ENCODE assay signal across 21 mouse cellular contexts in the genomic region with DNA sequence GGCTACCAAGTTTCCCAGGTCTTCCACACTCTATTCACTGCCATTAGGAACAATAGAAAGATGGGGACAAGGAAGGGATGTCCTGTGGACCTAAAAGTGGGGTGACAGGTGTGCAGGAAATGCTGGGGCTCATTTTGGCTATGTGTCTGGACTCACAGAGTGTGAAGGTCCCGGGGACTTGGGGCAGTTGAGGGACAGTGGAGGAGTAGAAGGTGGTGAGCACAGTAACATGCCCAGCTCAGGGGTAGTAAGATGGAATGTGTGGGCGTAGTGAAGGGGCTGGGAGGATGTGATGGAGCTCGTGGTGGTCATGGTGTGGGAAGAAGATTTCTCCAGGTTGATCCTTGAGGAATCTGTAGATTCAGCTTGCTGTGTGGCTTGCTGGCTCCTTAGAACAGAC.
A peak's percentile ranks its signal among the peaks of the same experiment; 100 is the strongest.
DNase-seq lines count a peak whose midpoint lies in the region; ATAC-seq lines count a peak whose summit lies in the region.
"Had no signal": no experiment of that assay in that cellular context is flagged by ENCODE, and none has a peak within 500 bp of the region (broad histone marks: within the 10 kb centered on the region; RNA-seq: fewer than 3 reads in every experiment).

No protein-coding gene starts in this region.

- DNase-seq in embryonic facial prominence, embryonic 10.5 days (ENCODE audit: low spot score) = no peak
- DNase-seq in heart, adult 11 months = peak; percentile 18
- no peak for DNase-seq in heart, adult 9 months (ENCODE audit: low spot score in 2 of 2)
- DNase-seq in heart, embryonic 10.5 days (ENCODE audit: low spot score) = peak; percentile 64
- DNase-seq: adrenal gland, adult 2 months; adrenal gland, adult 8-10 months; adrenal gland, postnatal 10 days; adrenal gland, postnatal 14 days; adrenal gland, postnatal 25 days; adrenal gland, postnatal 36 days; B cell, adult 2 months; cerebellum, adult 11 months; cerebellum, adult 11-12 months; cerebellum, adult 18-20 months had no signal

- 0 out of 2 replicates have a peak, but pooled peaks have one; percentile 22 for ATAC-seq in embryonic facial prominence, embryonic 12.5 days (ENCODE audit: insufficient number of reproducible peaks, insufficient read depth, low FRiP score, low TSS enrichment)
- no peak for ATAC-seq in heart, embryonic 11.5 days (replicated peaks; ENCODE audit: insufficient number of reproducible peaks, low FRiP score, low TSS enrichment)
- ATAC-seq: activated CD4-positive, CD25-positive, alpha-beta regulatory T cell, adult 4 months; CD4-positive, CD25-positive, alpha-beta regulatory T cell, adult 4 months; Patski had no signal

- 79% methylated on average over 3 of the region's 3 CpGs for WGBS in embryonic facial prominence, embryonic 12.5 days
- 85% methylated on average over 3 of the region's 3 CpGs for WGBS in embryonic facial prominence, embryonic 10.5 days
- WGBS in heart, embryonic 10.5 days = 73% methylated on average over 3 of the region's 3 CpGs
- 77% methylated on average over 3 of the region's 3 CpGs for WGBS in heart, embryonic 11.5 days (ENCODE audit: insufficient replicate concordance)

- no peak overlapping the region for H3K27ac ChIP-seq in embryonic facial prominence, embryonic 12.5 days
- H3K27ac ChIP-seq in embryonic facial prominence, embryonic 10.5 days (replicated peaks) = no peak overlapping the region
- H3K27ac ChIP-seq in heart, embryonic 10.5 days = no peak overlapping the region
- H3K27ac ChIP-seq in heart, embryonic 11.5 days (ENCODE audit: low read depth, low read length) = no peak overlapping the region

- no peaks in the 10 kb centered on the region for H3K9me3 ChIP-seq in embryonic facial prominence, embryonic 12.5 days
- no peaks in the 10 kb centered on the region for H3K9me3 ChIP-seq in embryonic facial prominence, embryonic 10.5 days
- H3K9me3 ChIP-seq in heart, embryonic 10.5 days = no peaks in the 10 kb centered on the region
- no peaks in the 10 kb centered on the region for H3K9me3 ChIP-seq in heart, embryonic 11.5 days (replicated peaks; ENCODE audit: control insufficient read depth, low read length)
- H3K9me3 ChIP-seq: G1E had no signal

- H3K4me1 ChIP-seq in embryonic facial prominence, embryonic 12.5 days = no peaks in the 10 kb centered on the region
- H3K4me1 ChIP-seq in embryonic facial prominence, embryonic 10.5 days = no peaks in the 10 kb centered on the region
- no peaks in the 10 kb centered on the region for H3K4me1 ChIP-seq in heart, embryonic 10.5 days
- H3K4me1 ChIP-seq in heart, embryonic 11.5 days (ENCODE audit: control insufficient read depth, insufficient read depth, low read length) = no peaks in the 10 kb centered on the region

- H3K36me3 ChIP-seq in embryonic facial prominence, embryonic 12.5 days = no peaks in the 10 kb centered on the region
- no peaks in the 10 kb centered on the region for H3K36me3 ChIP-seq in embryonic facial prominence, embryonic 10.5 days (replicated peaks)
- H3K36me3 ChIP-seq in heart, embryonic 10.5 days = no peaks in the 10 kb centered on the region
- H3K36me3 ChIP-seq in heart, embryonic 11.5 days (ENCODE audit: control insufficient read depth, insufficient read depth, low read length) = no peaks in the 10 kb centered on the region
- H3K36me3 ChIP-seq: G1E had no signal

- H3K27me3 ChIP-seq in embryonic facial prominence, embryonic 12.5 days = no peaks in the 10 kb centered on the region
- no peaks in the 10 kb centered on the region for H3K27me3 ChIP-seq in embryonic facial prominence, embryonic 10.5 days (replicated peaks; ENCODE audit: low read depth, poor library complexity, severe bottlenecking)
- no peaks in the 10 kb centered on the region for H3K27me3 ChIP-seq in heart, embryonic 10.5 days (ENCODE audit: insufficient read depth, poor library complexity, severe bottlenecking)
- no peaks in the 10 kb centered on the region for H3K27me3 ChIP-seq in heart, embryonic 11.5 days (ENCODE audit: control insufficient read depth, insufficient read depth, low read length)
- H3K27me3 ChIP-seq: CH12.LX, Patski had no signal

- H3K4me2 ChIP-seq in embryonic facial prominence, embryonic 12.5 days (replicated peaks) = no peak overlapping the region
- H3K4me2 ChIP-seq in heart, embryonic 11.5 days = no peak overlapping the region

- H3K4me3 ChIP-seq in embryonic facial prominence, embryonic 12.5 days = no peak overlapping the region
- no peak overlapping the region for H3K4me3 ChIP-seq in embryonic facial prominence, embryonic 10.5 days
- H3K4me3 ChIP-seq in heart, embryonic 10.5 days = no peak overlapping the region
- H3K4me3 ChIP-seq in heart, embryonic 11.5 days (ENCODE audit: low read depth, low read length) = no peak overlapping the region

- H3K9ac ChIP-seq in embryonic facial prominence, embryonic 12.5 days = no peak overlapping the region
- no peak overlapping the region for H3K9ac ChIP-seq in heart, embryonic 11.5 days (ENCODE audit: low read depth, low read length)

Comparison
In these comparisons a context has a peak if more than half of its experiments do, and no peak if none do; other contexts are left out.
1. DNase-seq: peak in heart, adult 11 months (single experiment) and heart, embryonic 10.5 days (single experiment); none in embryonic facial prominence, embryonic 10.5 days (single experiment) and heart, adult 9 months (0 of 2).